Mouse (Mus musculus): ENCODE measurements at regions not wholly inside any gene's neighbourhood (a gene's known extent, or its start where the extent isn't known, plus 50 kb on each side); places are given as distances from the start of the nearest gene placed in this dataset.

DNA sequence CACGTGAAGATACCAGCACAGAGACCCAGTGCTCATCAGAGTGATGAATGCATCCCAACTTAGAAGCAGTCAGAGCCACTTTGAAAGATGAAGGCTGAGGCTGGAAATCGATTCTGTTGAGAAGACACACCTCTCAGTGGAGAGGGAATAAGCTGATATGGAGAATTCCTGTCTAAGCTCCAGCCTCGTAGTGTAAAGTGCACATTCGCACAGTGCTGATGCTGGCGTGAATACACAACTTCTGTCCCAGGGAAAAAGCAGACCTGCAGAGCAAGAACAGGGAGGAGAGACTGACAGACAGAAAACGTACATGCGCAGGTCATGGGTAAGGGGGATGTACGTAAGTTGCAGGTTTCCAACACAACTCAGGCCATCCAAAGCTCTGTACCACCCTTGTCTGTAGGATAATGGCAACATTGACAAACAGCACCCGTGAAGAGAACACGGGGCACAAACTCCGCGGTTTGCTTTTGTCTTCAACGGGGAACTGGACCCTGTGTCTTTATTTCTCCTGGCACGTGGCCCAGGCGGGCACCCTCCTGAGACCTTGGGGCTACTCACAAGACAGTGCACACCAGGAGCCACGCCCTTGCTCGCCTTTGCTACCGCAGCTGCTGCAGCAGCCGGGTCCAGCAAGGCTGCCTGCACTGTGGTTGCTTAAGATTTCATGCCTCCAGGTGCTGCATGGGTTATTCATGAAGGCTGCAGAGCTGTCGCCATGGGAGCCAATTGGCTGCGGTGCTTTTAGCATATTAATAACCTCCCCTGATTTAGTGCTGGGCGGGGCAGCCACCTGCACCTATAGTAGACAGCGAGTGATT lies 434.3 kb downstream of the Cmpk2 start:
- 38% methylated on average over 23 of the region's 23 CpGs for WGBS (ENCODE audit: insufficient replicate concordance)
- H3K4me2 ChIP-seq (ENCODE audit: low read depth) = no peak overlapping the region
- H3K9ac ChIP-seq (replicated peaks) = no peak overlapping the region
- H3K4me1 ChIP-seq (replicated peaks; ENCODE audit: control insufficient read depth in 2 of 2, insufficient read depth in 2 of 2, low read length in 1 of 2) = no peaks in the 10 kb centered on the region
- no peaks in the 10 kb centered on the region for H3K9me3 ChIP-seq (ENCODE audit: control insufficient read depth, low read length)
- no peak overlapping the region for H3K27ac ChIP-seq
- H3K36me3 ChIP-seq (replicated peaks; ENCODE audit: control insufficient read depth, insufficient read depth, low read depth) = no peaks in the 10 kb centered on the region
- no peaks in the 10 kb centered on the region for H3K27me3 ChIP-seq (ENCODE audit: control insufficient read depth, insufficient read depth, low read length)
- DNase-seq (ENCODE audit: low read depth in 3 of 3, low spot score in 3 of 3) (no peak), ATAC-seq (ENCODE audit: insufficient read depth) (no peak)
- no peak overlapping the region for H3K4me3 ChIP-seq (ENCODE audit: insufficient read depth in 1 of 2, low read depth in 2 of 2, low read length in 2 of 2)
- TF ChIP-seq EP300 (IDR thresholded peaks at IDR 0.05; ENCODE audit: low read depth) = no peak
- TF ChIP-seq CTCF (IDR thresholded peaks at IDR 0.05; ENCODE audit: low read depth) = no peak

- Histone ChIP-seq H3K4me3 (ENCODE audit: insufficient read depth in 1 of 2, low read depth in 2 of 2, low read length in 2 of 2) (no peak overlapping the region), H3K4me2 (ENCODE audit: low read depth) (no peak overlapping the region), H3K9me3 (ENCODE audit: control insufficient read depth, low read length) (no peaks in the 10 kb centered on the region), H3K4me1 (replicated peaks; ENCODE audit: control insufficient read depth in 2 of 2, insufficient read depth in 2 of 2, low read length in 1 of 2) (no peaks in the 10 kb centered on the region), H3K27me3 (ENCODE audit: control insufficient read depth, insufficient read depth, low read length) (no peaks in the 10 kb centered on the region), H3K27ac (no peak overlapping the region), H3K9ac (replicated peaks) (no peak overlapping the region), H3K36me3 (replicated peaks; ENCODE audit: control insufficient read depth, insufficient read depth, low read depth) (no peaks in the 10 kb centered on the region)
- 41% methylated on average over 4 of the region's 4 CpGs for WGBS (ENCODE audit: insufficient replicate concordance)
- no peak for ATAC-seq (ENCODE audit: insufficient read depth)
- no peak for DNase-seq (ENCODE audit: low read depth in 3 of 3, low spot score in 3 of 3)
- TF ChIP-seq EP300 (IDR thresholded peaks at IDR 0.05; ENCODE audit: low read depth) = no peak
Observed at GRCm38 (mm10) chr12:26891190-26891589, 422.2 kb downstream of the Cmpk2 start.

GRCm38 (mm10) chr12:26886635-26887014 lies 417.6 kb downstream of the Cmpk2 start:
- H3K9me3 ChIP-seq (ENCODE audit: control insufficient read depth, low read length) = no peaks in the 10 kb centered on the region
- 57% methylated on average over 7 of the region's 7 CpGs for WGBS (ENCODE audit: insufficient replicate concordance)
- no peak for TF ChIP-seq EP300 (IDR thresholded peaks at IDR 0.05; ENCODE audit: low read depth)
- no peak overlapping the region for H3K27ac ChIP-seq
- no peak overlapping the region for H3K4me3 ChIP-seq (ENCODE audit: insufficient read depth in 1 of 2, low read depth in 2 of 2, low read length in 2 of 2)
- DNase-seq (ENCODE audit: low read depth in 3 of 3, low spot score in 3 of 3) (no peak), ATAC-seq (ENCODE audit: insufficient read depth) (no peak)
- no peak overlapping the region for H3K4me2 ChIP-seq (ENCODE audit: low read depth)
- H3K27me3 ChIP-seq (ENCODE audit: control insufficient read depth, insufficient read depth, low read length) = no peaks in the 10 kb centered on the region
- H3K36me3 ChIP-seq (replicated peaks; ENCODE audit: control insufficient read depth, insufficient read depth, low read depth) = no peaks in the 10 kb centered on the region
- H3K4me1 ChIP-seq (replicated peaks; ENCODE audit: control insufficient read depth in 2 of 2, insufficient read depth in 2 of 2, low read length in 1 of 2) = no peaks in the 10 kb centered on the region
- H3K9ac ChIP-seq (replicated peaks) = no peak overlapping the region

GRCm38 (mm10) chr12:26885831-26886634 lies 417.0 kb downstream of the Cmpk2 start:
- H3K4me1 ChIP-seq (replicated peaks; ENCODE audit: control insufficient read depth in 2 of 2, insufficient read depth in 2 of 2, low read length in 1 of 2) = no peaks in the 10 kb centered on the region
- no peak for TF ChIP-seq EP300 (IDR thresholded peaks at IDR 0.05; ENCODE audit: low read depth)
- no peak for TF ChIP-seq CTCF (IDR thresholded peaks at IDR 0.05; ENCODE audit: low read depth)
- no peak overlapping the region for H3K4me2 ChIP-seq (ENCODE audit: low read depth)
- H3K27me3 ChIP-seq (ENCODE audit: control insufficient read depth, insufficient read depth, low read length) = no peaks in the 10 kb centered on the region
- ATAC-seq (ENCODE audit: insufficient read depth) (no peak), DNase-seq (ENCODE audit: low read depth in 3 of 3, low spot score in 3 of 3) (no peak)
- no peaks in the 10 kb centered on the region for H3K36me3 ChIP-seq (replicated peaks; ENCODE audit: control insufficient read depth, insufficient read depth, low read depth)
- H3K9ac ChIP-seq (replicated peaks) = no peak overlapping the region
- H3K27ac ChIP-seq = no peak overlapping the region
- no peak overlapping the region for H3K4me3 ChIP-seq (ENCODE audit: insufficient read depth in 1 of 2, low read depth in 2 of 2, low read length in 2 of 2)
- WGBS (ENCODE audit: insufficient replicate concordance) = 51% methylated on average over 12 of the region's 12 CpGs
- no peaks in the 10 kb centered on the region for H3K9me3 ChIP-seq (ENCODE audit: control insufficient read depth, low read length)

GRCm38 (mm10) chr12:26885083-26885482 lies 416.1 kb downstream of the Cmpk2 start:
- DNase-seq (ENCODE audit: low read depth in 3 of 3, low spot score in 3 of 3) (no peak), ATAC-seq (ENCODE audit: insufficient read depth) (no peak)
- H3K4me2 ChIP-seq (ENCODE audit: low read depth) = no peak overlapping the region
- no peak overlapping the region for H3K9ac ChIP-seq (replicated peaks)
- no peak overlapping the region for H3K27ac ChIP-seq
- H3K9me3 ChIP-seq (ENCODE audit: control insufficient read depth, low read length) = no peaks in the 10 kb centered on the region
- no peaks in the 10 kb centered on the region for H3K4me1 ChIP-seq (replicated peaks; ENCODE audit: control insufficient read depth in 2 of 2, insufficient read depth in 2 of 2, low read length in 1 of 2)
- WGBS (ENCODE audit: insufficient replicate concordance) = 76% methylated on average over 3 of the region's 3 CpGs
- H3K36me3 ChIP-seq (replicated peaks; ENCODE audit: control insufficient read depth, insufficient read depth, low read depth) = no peaks in the 10 kb centered on the region
- no peaks in the 10 kb centered on the region for H3K27me3 ChIP-seq (ENCODE audit: control insufficient read depth, insufficient read depth, low read length)
- TF ChIP-seq CTCF (IDR thresholded peaks at IDR 0.05; ENCODE audit: low read depth) (no peak), EP300 (IDR thresholded peaks at IDR 0.05; ENCODE audit: low read depth) (no peak)
- H3K4me3 ChIP-seq (ENCODE audit: insufficient read depth in 1 of 2, low read depth in 2 of 2, low read length in 2 of 2) = no peak overlapping the region
